Mouse (Mus musculus) small intestine, adult 10 weeks (tissue): ENCODE measurements around the gene Olfr532. TPM values are rescaled to one million over a fixed set of nuclear protein-coding genes. Genes with fewer than 3 reads are reported as not detected.

ENCODE experiments used
- polyA plus RNA-seq: library from polyadenylated mRNA; stranded (reverse); fragments of 350-450 nt; fragmentation: Illumina TruSeq; extraction: RNeasy Lipid Tissue Mini Kit (QIAGEN cat#74804); gene quantifications from one replicate; pipeline ENCODE4 v1.2.3, GENCODE M21; 2014; ENCODE audit warnings: low replicate concordance

The Olfr532 gene
- not detected for polyA plus RNA-seq

DNA sequence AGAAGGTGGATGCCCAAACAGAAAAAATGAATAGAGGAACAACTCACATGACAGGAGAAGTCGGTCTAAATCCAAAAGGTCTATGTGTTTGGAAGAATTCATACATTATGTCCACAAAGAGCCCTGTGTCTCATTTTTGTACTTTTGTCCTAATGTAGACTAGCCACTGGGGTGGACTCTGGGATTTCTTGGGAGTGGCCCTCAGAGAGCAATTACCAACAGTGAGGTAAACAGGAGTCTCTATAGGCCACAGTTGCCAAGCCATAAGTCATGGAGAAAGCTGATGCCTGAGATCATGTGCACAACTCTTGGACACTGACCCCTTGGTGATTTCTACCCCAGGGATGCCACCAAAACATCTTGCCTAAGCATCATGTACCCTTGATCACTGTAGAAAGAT lies at the start of gene Olfr532:
Gene Olfr532 (minus strand): TSS at position 101 of the 400 bp plus-strand sequence.

DNA sequence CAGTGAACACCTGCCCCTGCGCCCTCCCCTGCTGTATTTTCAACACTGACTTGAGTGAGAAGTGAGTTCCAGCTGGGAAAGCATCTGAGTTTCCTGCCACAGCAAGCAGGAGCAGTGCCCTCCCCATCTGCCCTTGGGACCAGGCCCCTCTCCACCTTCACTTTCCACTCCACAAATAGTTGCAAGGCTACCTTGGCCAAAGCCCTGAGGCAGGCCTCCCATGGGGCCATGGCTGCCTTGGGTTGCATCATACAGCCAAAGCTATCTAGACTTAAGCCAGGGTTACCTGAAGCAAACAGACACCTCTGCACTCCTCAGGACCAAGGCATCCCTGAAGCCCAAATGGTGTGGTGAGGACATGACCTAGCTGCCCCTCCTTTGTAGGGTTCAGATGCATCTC lies 41.6 kb upstream of the Olfr532 start, which contains the start of gene Olfr533:
Gene Olfr533 (plus strand): TSS at position 301 of the 400 bp plus-strand sequence.

DNA sequence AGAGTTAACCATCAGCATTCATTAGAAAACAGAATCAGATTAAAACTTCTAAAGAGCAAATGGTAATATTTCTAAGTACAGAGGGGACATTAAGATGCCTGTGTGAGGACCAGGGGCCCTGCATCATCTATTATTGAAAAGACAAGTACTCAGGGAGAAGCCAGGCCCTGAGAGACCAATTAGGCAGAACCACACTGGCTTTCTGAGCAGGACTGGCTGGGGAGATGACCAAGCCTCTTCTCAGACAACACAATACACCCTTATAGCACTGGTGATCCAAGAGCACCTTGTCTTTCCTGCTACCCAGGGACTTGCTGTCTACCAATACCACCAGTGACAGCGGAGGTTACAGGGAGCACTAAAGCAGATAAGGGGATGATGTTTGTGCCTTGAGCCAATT lies 18.6 kb downstream of the Olfr532 start, which contains the start of gene Olfr531:
Gene Olfr531 (minus strand): TSS at position 101 of the 400 bp plus-strand sequence.

DNA sequence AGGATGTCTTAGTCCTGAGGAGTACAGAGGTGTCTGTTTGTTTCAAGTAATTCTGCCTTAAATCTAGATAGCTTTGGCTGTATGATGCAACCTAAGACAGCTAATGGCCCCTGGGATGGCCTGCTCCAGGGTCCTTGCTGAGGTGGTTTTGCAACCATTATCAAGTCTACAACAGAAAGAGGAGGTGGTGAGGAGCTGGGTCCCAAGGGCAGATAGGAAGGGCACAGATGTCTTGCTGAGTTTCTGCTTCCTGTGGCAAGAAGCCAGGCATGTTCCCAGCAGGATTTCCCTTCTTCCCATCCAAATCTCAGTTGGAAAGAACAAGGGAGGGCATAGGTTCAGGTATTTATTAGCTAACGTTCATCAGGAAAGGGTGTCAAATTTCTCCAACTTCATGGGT lies 45.2 kb downstream of the Olfr532 start, which contains the start of gene Olfr530:
Gene Olfr530 (minus strand): TSS at position 101 of the 400 bp plus-strand sequence.

Other genes with a start within 250 kb of the Olfr532 start
- gene Olfr523, start 248.4 kb downstream of the Olfr532 start, polyA plus RNA-seq, result not detected
- gene Olfr524, start 215.7 kb downstream of the Olfr532 start, polyA plus RNA-seq, result not detected
- gene Cd163l1, start 203.4 kb downstream of the Olfr532 start, polyA plus RNA-seq, result not detected
- not detected for gene 5830411N06Rik, start 174.4 kb downstream of the Olfr532 start, polyA plus RNA-seq
- not detected for gene Olfr525, start 100.8 kb downstream of the Olfr532 start, polyA plus RNA-seq
- not detected for gene Olfr527, start 87.6 kb downstream of the Olfr532 start, polyA plus RNA-seq
- gene Olfr60, start 60.0 kb downstream of the Olfr532 start, polyA plus RNA-seq, result 0.33 TPM
- not detected for gene Olfr530, start 45.3 kb downstream of the Olfr532 start, polyA plus RNA-seq
- gene Olfr531, start 18.7 kb downstream of the Olfr532 start, polyA plus RNA-seq, result not detected
- gene Olfr533, start 41.7 kb upstream of the Olfr532 start, polyA plus RNA-seq, result not detected
- not detected for gene Olfr535, start 62.6 kb upstream of the Olfr532 start, polyA plus RNA-seq
- gene Olfr536, start 85.8 kb upstream of the Olfr532 start, polyA plus RNA-seq, result not detected
- not detected for gene Olfr538, start 146.2 kb upstream of the Olfr532 start, polyA plus RNA-seq
- not detected for gene Olfr46, start 179.6 kb upstream of the Olfr532 start, polyA plus RNA-seq
- not detected for gene Olfr61, start 207.3 kb upstream of the Olfr532 start, polyA plus RNA-seq
- not detected for gene Olfr53, start 224.8 kb upstream of the Olfr532 start, polyA plus RNA-seq
- not detected for gene Olfr539, start 238.3 kb upstream of the Olfr532 start, polyA plus RNA-seq